Mouse (Mus musculus) left cerebral cortex, postnatal 4 days (tissue): ENCODE measurements around the gene Wdr26. TPM values are rescaled to one million over a fixed set of nuclear protein-coding genes. Genes with fewer than 3 reads are reported as not detected.

ENCODE experiments used
- DNase-seq: peaks from one replicate; pipeline ENCODE4 v3.0.0-alpha.2; 2022
- intact Hi-C: fragments of 180-260 bp; cut with DNase I; formaldehyde crosslinking; loops from one replicate; pipeline ENCODE4 v1.15.1; 2025
- total RNA-seq, 2 experiments: library from RNA; stranded (reverse); gene quantifications; 2 replicates each; pipeline ENCODE4 v1.2.3; 2021

Wdr26 gene
- total RNA-seq, 2 experiments from 2014 or later: 125 to 128 TPM

- DNase-seq: no peak
- intact Hi-C loops: no loop called here
These were observed 41.6 kb downstream of the Wdr26 start for GRCm38 (mm10) chr1:181170210-181170609.

- intact Hi-C loops: no loop called here
- no peak for DNase-seq
These were observed 43.4 kb downstream of the Wdr26 start for GRCm38 (mm10) chr1:181168377-181168776.

- intact Hi-C loops: no loop called here
- DNase-seq: no peak
These were observed 44.0 kb downstream of the Wdr26 start for GRCm38 (mm10) chr1:181167816-181168215.

- no peak for DNase-seq
- intact Hi-C loops: no loop called here
These were observed 60.3 kb downstream of the Wdr26 start for GRCm38 (mm10) chr1:181151541-181151940.

- intact Hi-C loops: no loop called here
- peak; percentile 94 for DNase-seq
These were observed 60.8 kb downstream of the Wdr26 start for GRCm38 (mm10) chr1:181150827-181151534.

GRCm38 (mm10) chr1:181150431-181150826, 61.4 kb downstream of the Wdr26 start:
- intact Hi-C loops: no loop called here
- DNase-seq: no peak

GRCm38 (mm10) chr1:181149373-181150017, 62.3 kb downstream of the Wdr26 start:
- DNase-seq: no peak
- intact Hi-C loops: no loop called here

- intact Hi-C loops: no loop called here
These were observed 63.3 kb downstream of the Wdr26 start for GRCm38 (mm10) chr1:181148540-181148939.

GRCm38 (mm10) chr1:181146187-181146586, 65.6 kb downstream of the Wdr26 start:
- intact Hi-C loops: no loop called here
- DNase-seq: no peak

More at GRCm38 (mm10) chr1:181148540-181148939, 63.3 kb downstream of the Wdr26 start:
- no peak for DNase-seq

- intact Hi-C loops: no loop called here
These were observed 66.8 kb downstream of the Wdr26 start for GRCm38 (mm10) chr1:181144966-181145365.

GRCm38 (mm10) chr1:181143950-181144836, 67.6 kb downstream of the Wdr26 start, which contains the start of the genes Nvl and Cnih4:
Nvl (minus strand) TSS chr1:181144204.
Cnih4 (plus strand) TSS chr1:181144693.
- intact Hi-C loops: no loop called here
- DNase-seq: peak; percentile 93

More at GRCm38 (mm10) chr1:181144966-181145365, 66.8 kb downstream of the Wdr26 start:
- DNase-seq: no peak

GRCm38 (mm10) chr1:181143609-181143949, 68.2 kb downstream of the Wdr26 start:
- DNase-seq: no peak
- intact Hi-C loops: no loop called here

GRCm38 (mm10) chr1:181138730-181139129, 73.1 kb downstream of the Wdr26 start:
- DNase-seq: no peak
- intact Hi-C loops: no loop called here

- intact Hi-C loops: loop anchor here (2.0 kb wide), 1 partner anchor 67 kb away; no protein-coding TSS in a partner anchor
- DNase-seq: no peak
These were observed 79.9 kb downstream of the Wdr26 start for GRCm38 (mm10) chr1:181131915-181132314.

- intact Hi-C loops: no loop called here
These were observed 85.0 kb downstream of the Wdr26 start for GRCm38 (mm10) chr1:181126766-181127165.

GRCm38 (mm10) chr1:181125916-181126315, 85.9 kb downstream of the Wdr26 start:
- intact Hi-C loops: no loop called here
- no peak for DNase-seq

More at GRCm38 (mm10) chr1:181126766-181127165, 85.0 kb downstream of the Wdr26 start:
- DNase-seq: no peak

- DNase-seq: no peak
- intact Hi-C loops: no loop called here
These were observed 87.7 kb downstream of the Wdr26 start for GRCm38 (mm10) chr1:181124145-181124544.
